Mouse (Mus musculus) thymus, postnatal 10 days (tissue): Measurements from ENCODE around the gene Sytl4.

ENCODE experiments used
- DNase-seq, 2 experiments: peaks; one replicate each; pipeline ENCODE4 v3.0.0; 2021; ENCODE audit warnings: low spot score in 2 of 2

Sytl4 gene

GRCm38 (mm10) chrX:133981231-133982002, at the start of gene Sytl4:
TSS of gene Sytl4 (minus strand) at chrX:133981812.
- DNase-seq, result no peak

- DNase-seq, result no peak
These were observed 39.1 kb upstream of the Sytl4 start for GRCm38 (mm10) chrX:134020664-134021063.

- DNase-seq, result peak; percentile 23 to 51
These were observed 37.4 kb upstream of the Sytl4 start for GRCm38 (mm10) chrX:134019005-134019404.

- DNase-seq, result no peak
These were observed 14.3 kb upstream of the Sytl4 start for GRCm38 (mm10) chrX:133995866-133996265.

- DNase-seq, result no peak
These were observed 17.0 kb downstream of the Sytl4 start for GRCm38 (mm10) chrX:133964615-133965014.

GRCm38 (mm10) chrX:133960617-133961016, 21.0 kb downstream of the Sytl4 start:
- DNase-seq, result no peak

GRCm38 (mm10) chrX:133954661-133955060, 27.0 kb downstream of the Sytl4 start:
- no peak for DNase-seq

- DNase-seq, result peak; percentile 6 to 36
These were observed 34.2 kb downstream of the Sytl4 start for GRCm38 (mm10) chrX:133947427-133947826.

GRCm38 (mm10) chrX:133939561-133939960, 42.1 kb downstream of the Sytl4 start:
- DNase-seq, result no peak

GRCm38 (mm10) chrX:133936605-133937225, 44.9 kb downstream of the Sytl4 start:
- no peak for DNase-seq

- peak in 1 of 2 experiments; percentile 39 for DNase-seq
These were observed 50.2 kb downstream of the Sytl4 start for GRCm38 (mm10) chrX:133931302-133932013.

- no peak for DNase-seq
These were observed 54.9 kb downstream of the Sytl4 start for GRCm38 (mm10) chrX:133926760-133927159.

GRCm38 (mm10) chrX:133921187-133921586, 60.4 kb downstream of the Sytl4 start:
- no peak for DNase-seq

GRCm38 (mm10) chrX:133914219-133914618, 67.4 kb downstream of the Sytl4 start:
- DNase-seq, result no peak

- DNase-seq, result no peak
These were observed 68.6 kb downstream of the Sytl4 start for GRCm38 (mm10) chrX:133913006-133913405.

- no peak for DNase-seq
These were observed 70.1 kb downstream of the Sytl4 start for GRCm38 (mm10) chrX:133911397-133912103.

GRCm38 (mm10) chrX:133908261-133908660, 73.4 kb downstream of the Sytl4 start, which contains the start of gene Srpx2:
TSS of gene Srpx2 (plus strand) at chrX:133908426.
- no peak for DNase-seq

GRCm38 (mm10) chrX:133898014-133898542, 83.5 kb downstream of the Sytl4 start, which contains the start of gene Tspan6:
TSS of gene Tspan6 (minus strand) at chrX:133898429.
- peak; percentile 68 to 81 for DNase-seq

- no peak for DNase-seq
These were observed 93.5 kb downstream of the Sytl4 start for GRCm38 (mm10) chrX:133888111-133888510.

GRCm38 (mm10) chrX:133887308-133887707, 94.3 kb downstream of the Sytl4 start:
- no peak for DNase-seq
